Mouse (Mus musculus) C2C12 (cell line): Measurements from ENCODE around the gene Emp3.

Experiments
- CEBPB ChIP-seq: IDR thresholded peaks from one replicate; pipeline ENCODE4 v1.6.1; 2011; ENCODE audit warnings: low read depth, mild to moderate bottlenecking, control low read depth, moderate library complexity
- CTCF ChIP-seq: IDR thresholded peaks from one replicate; pipeline ENCODE4 v1.5.1; 2011; ENCODE audit not compliant: control insufficient read depth, insufficient read depth, insufficient read length
- MAX ChIP-seq: IDR thresholded peaks from one replicate; pipeline ENCODE4 v1.6.1; 2011; ENCODE audit warnings: mild to moderate bottlenecking, control low read depth
- MYOD1 ChIP-seq: IDR thresholded peaks from one replicate; pipeline ENCODE4 v1.6.1; 2011; ENCODE audit warnings: low read depth; ENCODE audit not compliant: control insufficient read depth, insufficient read length
- USF1 ChIP-seq: IDR thresholded peaks from one replicate; pipeline ENCODE4 v1.6.1; 2011; ENCODE audit warnings: low read depth, mild to moderate bottlenecking, control low read depth, moderate library complexity

GRCm38 (mm10) chr7:45956611-45957010, 35.4 kb upstream of the Emp3 start:
- TF ChIP-seq CTCF (no peak), MAX (no peak), MYOD1 (no peak), CEBPB (no peak), USF1 (no peak)
